Mouse (Mus musculus) heart, postnatal 0 days (tissue): ENCODE measurements at regions not wholly inside any gene's neighbourhood (a gene's known extent, or its start where the extent isn't known, plus 50 kb on each side); places are given as distances from the start of the nearest gene placed in this dataset.

Experiments
- ATAC-seq: fragments of 200-750 bp; cut with Nextera tagmentation; 2 replicates; pipeline ENCODE4 v1.8.0; 2017; ENCODE audit warnings: low read depth, moderate number of reproducible peaks, moderate library complexity; ENCODE audit not compliant: insufficient read depth
- DNase-seq: peaks from one replicate; pipeline ENCODE4 v3.0.0-alpha.2; 2016; ENCODE audit warnings: low spot score
- H3K27ac ChIP-seq: fragments of 300-500 bp; sonication (generic); 2 replicates; pipeline ENCODE4 v1.5.1; 2014; ENCODE audit warnings: low read depth, mild to moderate bottlenecking
- H3K27me3 ChIP-seq: fragments of 300-500 bp; sonication (generic); 2 replicates; pipeline ENCODE4 v1.6.1; 2014; ENCODE audit warnings: low read length, mixed read lengths; ENCODE audit not compliant: control insufficient read depth, insufficient read depth
- H3K36me3 ChIP-seq: fragments of 300-500 bp; sonication (generic); replicated peaks from 2 replicates; pipeline ENCODE4 v1.6.1; 2014; ENCODE audit warnings: low read length, mixed read lengths; ENCODE audit not compliant: control insufficient read depth, insufficient read depth
- H3K4me1 ChIP-seq: fragments of 300-500 bp; sonication (generic); 2 replicates; pipeline ENCODE4 v1.6.1; 2014; ENCODE audit warnings: antibody characterized with exemption; ENCODE audit not compliant: control insufficient read depth, insufficient read depth
- H3K4me2 ChIP-seq: fragments of 300-500 bp; sonication (generic); 2 replicates; pipeline ENCODE4 v1.6.1; 2014; ENCODE audit warnings: low read depth, mild to moderate bottlenecking, low read length, moderate library complexity
- H3K4me3 ChIP-seq: fragments of 300-500 bp; sonication (generic); 2 replicates; pipeline ENCODE4 v1.5.1; 2014; ENCODE audit warnings: low read depth, low read length
- H3K9ac ChIP-seq: fragments of 300-500 bp; sonication (generic); replicated peaks from 2 replicates; pipeline ENCODE4 v1.6.1; 2014; ENCODE audit warnings: low read depth, low read length, mixed read lengths
- H3K9me3 ChIP-seq: fragments of 300-500 bp; sonication (generic); replicated peaks from 2 replicates; pipeline ENCODE4 v1.6.1; 2016; ENCODE audit warnings: low read length; ENCODE audit not compliant: control insufficient read depth
- CTCF ChIP-seq: IDR thresholded peaks from 2 replicates; pipeline ENCODE4 v1.5.1; 2016; ENCODE audit warnings: antibody characterized with exemption, control low read depth, low read depth
- EP300 ChIP-seq: IDR thresholded peaks from 2 replicates; pipeline ENCODE4 v1.6.1; 2016; ENCODE audit warnings: antibody characterized with exemption, low read depth
- WGBS: fragments of 180-500 bp; shearing (Covaris S2); extraction: QIAGEN DNeasy Blood & Tissue Kit; methylation state at CpG from one replicate; pipeline ENCODE4 v1.1.7; 2014; 5-methylcytosine and 5-hydroxymethylcytosine counted together

- Histone ChIP-seq H3K36me3 (no peaks in the 10 kb centered on the region), H3K4me3 (no peak overlapping the region), H3K9me3 (no peaks in the 10 kb centered on the region), H3K27ac (no peak overlapping the region), H3K4me2 (no peak overlapping the region), H3K4me1 (no peaks in the 10 kb centered on the region), H3K27me3 (no peaks in the 10 kb centered on the region; the same call in 1 of the 2 replicates), H3K9ac (no peak overlapping the region)
- WGBS: 77% methylated on average over 2 of the region's 2 CpGs
- ATAC-seq (no peak), DNase-seq (no peak)
- no peak for TF ChIP-seq EP300
- no peak for TF ChIP-seq CTCF
These were observed 62.7 kb downstream of the Smim20 start for GRCm38 (mm10) chr5:53329591-53329990.

DNA sequence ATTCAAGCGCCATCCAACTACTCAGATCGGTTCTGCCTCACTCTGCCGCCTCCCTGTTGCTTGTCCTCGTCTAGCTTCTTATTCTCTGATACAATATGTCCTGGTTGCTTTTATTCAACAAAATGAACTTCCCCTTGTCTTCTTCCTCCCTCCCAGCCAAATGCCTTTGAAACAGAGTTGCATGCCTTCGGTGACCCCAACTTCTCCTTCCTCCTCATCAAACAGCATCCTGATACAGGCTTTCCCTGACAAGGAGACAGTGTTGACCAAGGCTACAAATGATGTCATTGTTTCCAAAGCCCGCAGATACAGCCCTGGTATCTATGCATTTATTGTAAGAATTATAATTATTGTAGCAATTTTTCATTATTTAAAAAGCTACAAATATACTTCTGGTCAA lies 69.8 kb downstream of the Smim20 start:
- H3K36me3 ChIP-seq: no peaks in the 10 kb centered on the region
- no peaks in the 10 kb centered on the region for H3K27me3 ChIP-seq
- ATAC-seq (no peak), DNase-seq (no peak)
- no peak overlapping the region for H3K27ac ChIP-seq
- no peaks in the 10 kb centered on the region for H3K4me1 ChIP-seq
- 73% methylated on average over 6 of the region's 6 CpGs for WGBS
- H3K4me3 ChIP-seq: no peak overlapping the region
- H3K9me3 ChIP-seq: no peaks in the 10 kb centered on the region
- TF ChIP-seq CTCF: no peak
- TF ChIP-seq EP300: no peak
- no peak overlapping the region for H3K4me2 ChIP-seq
- no peak overlapping the region for H3K9ac ChIP-seq

GRCm38 (mm10) chr5:53337816-53338215 lies 70.9 kb downstream of the Smim20 start:
- no peak for TF ChIP-seq CTCF
- TF ChIP-seq EP300: no peak
- H3K4me3 ChIP-seq: no peak overlapping the region
- no peak for DNase-seq
- H3K36me3 ChIP-seq: no peaks in the 10 kb centered on the region
- no peaks in the 10 kb centered on the region for H3K4me1 ChIP-seq
- H3K27me3 ChIP-seq: no peaks in the 10 kb centered on the region
- no peak overlapping the region for H3K27ac ChIP-seq
- H3K9ac ChIP-seq: no peak overlapping the region
- no peak overlapping the region for H3K4me2 ChIP-seq
- no peaks in the 10 kb centered on the region for H3K9me3 ChIP-seq
- no peak for ATAC-seq
- WGBS: 27% methylated on average over 3 of the region's 3 CpGs

DNA sequence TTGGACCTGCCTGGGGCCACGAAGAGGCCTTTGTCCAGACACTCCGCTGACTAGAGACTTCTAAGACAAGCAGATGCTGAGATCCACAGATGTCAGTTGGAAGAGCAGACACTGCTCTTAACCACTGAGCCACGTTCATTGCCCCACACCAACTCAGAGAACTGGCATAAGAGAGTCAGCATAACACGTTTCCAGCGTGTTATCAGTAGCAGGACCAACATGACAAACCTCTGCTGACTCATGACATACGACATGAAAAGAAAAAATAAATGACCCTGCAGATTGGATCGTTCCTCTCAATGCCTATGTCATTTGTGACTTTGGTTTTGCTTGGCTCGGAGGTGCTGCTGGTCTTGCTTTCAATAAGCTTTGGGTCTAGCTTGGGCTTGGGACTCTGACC lies 78.3 kb downstream of the Smim20 start:
- no peaks in the 10 kb centered on the region for H3K4me1 ChIP-seq
- H3K27me3 ChIP-seq: 0 out of 2 replicates have a peak, but pooled peaks cover 3% of the 10 kb centered on the region
- WGBS: 68% methylated on average over 8 of the region's 8 CpGs
- H3K9ac ChIP-seq: no peak overlapping the region
- no peak for DNase-seq
- H3K9me3 ChIP-seq: no peaks in the 10 kb centered on the region
- no peak overlapping the region for H3K4me3 ChIP-seq
- H3K27ac ChIP-seq: no peak overlapping the region
- H3K4me2 ChIP-seq: no peak overlapping the region
- no peak for ATAC-seq
- no peaks in the 10 kb centered on the region for H3K36me3 ChIP-seq
- TF ChIP-seq EP300 (no peak), CTCF (no peak)

DNA sequence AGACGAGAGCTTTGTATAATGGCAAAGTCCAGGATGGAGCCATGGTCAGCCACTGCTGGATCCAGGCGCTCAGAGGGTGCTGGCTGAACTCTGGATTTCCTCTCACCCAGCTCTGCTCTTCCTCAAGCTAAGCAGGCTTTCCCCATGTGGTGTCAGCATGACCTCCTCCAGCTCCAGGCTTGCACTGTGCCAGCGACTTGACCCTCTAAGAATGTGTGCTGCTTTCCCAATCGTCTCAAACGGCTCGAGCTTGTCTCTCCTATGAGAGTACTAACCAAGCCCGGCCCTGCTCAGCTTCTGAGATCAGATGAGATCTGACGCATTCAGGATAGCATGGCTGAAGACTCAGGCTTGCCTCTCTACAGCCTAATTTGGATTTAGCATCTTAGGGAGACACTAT lies 79.1 kb downstream of the Smim20 start:
- Histone ChIP-seq H3K27ac (no peak overlapping the region), H3K9ac (no peak overlapping the region), H3K9me3 (no peaks in the 10 kb centered on the region), H3K36me3 (no peaks in the 10 kb centered on the region), H3K27me3 (peaks cover 10% of the 10 kb centered on the region; the same call in 1 of the 2 replicates), H3K4me3 (no peak overlapping the region), H3K4me2 (no peak overlapping the region), H3K4me1 (no peaks in the 10 kb centered on the region)
- no peak for DNase-seq
- no peak for TF ChIP-seq EP300
- TF ChIP-seq CTCF: no peak
- ATAC-seq: no peak
- WGBS: 32% methylated on average over 8 of the region's 8 CpGs

DNA sequence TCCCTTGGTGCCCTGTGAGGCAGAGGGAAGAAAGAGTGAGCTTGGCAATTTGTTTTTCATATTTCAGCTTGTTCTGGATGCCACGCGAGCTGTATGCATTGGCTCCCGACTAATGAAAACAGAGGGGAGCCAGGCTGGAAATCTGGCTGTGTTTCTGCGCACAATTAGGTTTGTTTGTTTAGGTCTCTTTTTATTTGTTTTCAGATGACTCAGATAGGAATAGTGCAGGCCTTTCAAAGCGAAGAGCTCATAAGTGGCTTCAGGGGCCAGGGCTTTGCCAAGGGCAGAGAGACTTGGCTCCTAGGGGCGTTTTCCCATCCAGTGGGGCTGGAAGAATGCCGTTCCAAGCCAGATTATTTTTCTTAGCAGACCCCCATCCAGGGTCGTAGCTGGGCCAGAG lies 79.9 kb downstream of the Smim20 start:
- Histone ChIP-seq H3K27ac (no peak overlapping the region), H3K27me3 (peaks cover 10% of the 10 kb centered on the region; the same call in 1 of the 2 replicates), H3K36me3 (no peaks in the 10 kb centered on the region), H3K9me3 (no peaks in the 10 kb centered on the region), H3K4me3 (no peak overlapping the region), H3K9ac (no peak overlapping the region), H3K4me2 (no peak overlapping the region), H3K4me1 (no peaks in the 10 kb centered on the region)
- TF ChIP-seq CTCF: no peak
- no peak for TF ChIP-seq EP300
- ATAC-seq (no peak), DNase-seq (no peak)
- 54% methylated on average over 8 of the region's 8 CpGs for WGBS
